Mouse (Mus musculus) gastrocnemius, postnatal 25 days (tissue): ENCODE results near the gene Gsk3a. TPM values are rescaled to one million over a fixed set of nuclear protein-coding genes. Genes with fewer than 3 reads are reported as not detected.

Experiments used
- DNase-seq: peaks from one replicate; pipeline ENCODE4 v3.0.0; 2022
- total RNA-seq, 2 experiments: library from RNA; stranded (reverse); gene quantifications; 1 replicate in 1 of 2; 2 replicates in 1 of 2; pipeline ENCODE4 v1.2.3; 2021

Gene Gsk3a
- total RNA-seq, 2 experiments from 2014 or later = 59.5 to 66.2 TPM

GRCm38 (mm10) chr7:25249314-25250140 lies 11.9 kb upstream of the Gsk3a start:
- DNase-seq = peak; percentile 87

- DNase-seq = no peak
Observed at GRCm38 (mm10) chr7:25248846-25249313, 11.2 kb upstream of the Gsk3a start.

GRCm38 (mm10) chr7:25248018-25248647 lies 10.5 kb upstream of the Gsk3a start:
- DNase-seq = peak; percentile 58

- DNase-seq = no peak
Observed at GRCm38 (mm10) chr7:25247498-25247897, 9.8 kb upstream of the Gsk3a start.

GRCm38 (mm10) chr7:25246759-25247137 lies 9.1 kb upstream of the Gsk3a start:
- DNase-seq = no peak

- DNase-seq = peak; percentile 39
Observed at GRCm38 (mm10) chr7:25246079-25246758, 8.6 kb upstream of the Gsk3a start.

- no peak for DNase-seq
Observed at GRCm38 (mm10) chr7:25244562-25245369, 7.1 kb upstream of the Gsk3a start.

GRCm38 (mm10) chr7:25243361-25243760 lies 5.7 kb upstream of the Gsk3a start:
- no peak for DNase-seq

- peak; percentile 51 for DNase-seq
Observed at GRCm38 (mm10) chr7:25241062-25241461, 3.4 kb upstream of the Gsk3a start.

- DNase-seq = no peak
Observed at GRCm38 (mm10) chr7:25240631-25241030, 3.0 kb upstream of the Gsk3a start.

GRCm38 (mm10) chr7:25238829-25239623 lies 1.4 kb upstream of the Gsk3a start:
- peak; percentile 83 for DNase-seq

- peak; percentile 93 for DNase-seq
Observed at GRCm38 (mm10) chr7:25238015-25238706, 510 bp upstream of the Gsk3a start.

- no peak for DNase-seq
Observed at GRCm38 (mm10) chr7:25235526-25235925, 2.1 kb downstream of the Gsk3a start.

GRCm38 (mm10) chr7:25233061-25233460 lies 4.6 kb downstream of the Gsk3a start:
- no peak for DNase-seq

- DNase-seq = no peak
Observed at GRCm38 (mm10) chr7:25232101-25232648, 5.5 kb downstream of the Gsk3a start.

- DNase-seq = no peak
Observed at GRCm38 (mm10) chr7:25230690-25231285, 6.9 kb downstream of the Gsk3a start.

GRCm38 (mm10) chr7:25227523-25228300 lies 9.9 kb downstream of the Gsk3a start:
- DNase-seq = no peak

- DNase-seq = no peak
Observed at GRCm38 (mm10) chr7:25222275-25222967, 15.2 kb downstream of the Gsk3a start.
